Mouse (Mus musculus) MEL (cell line): ENCODE measurements around the gene Slitrk6.

Experiments used
- CTCF ChIP-seq, 3 experiments: IDR thresholded peaks in 2 of 3; conservative IDR thresholded peaks in 1 of 3; 2 replicates each; pipeline ENCODE4 v1.5.1; 2011 to 2012; ENCODE audit warnings: low read length in 3 of 3, low read depth in 2 of 3, mild to moderate bottlenecking in 2 of 3, improper control_type of control experiment in 1 of 3, inconsistent platforms in 1 of 3, mixed read lengths in 1 of 3, moderate library complexity in 1 of 3; ENCODE audit not compliant: control insufficient read depth in 1 of 3, insufficient read depth in 1 of 3, poor library complexity in 1 of 3, severe bottlenecking in 1 of 3
- MEF2A ChIP-seq: IDR thresholded peaks from 2 replicates; pipeline ENCODE4 v1.6.1; 2014; ENCODE audit warnings: low read depth, mild to moderate bottlenecking, inconsistent platforms, low read length, improper control_type of control experiment; ENCODE audit not compliant: poor library complexity, insufficient replicate concordance, severe bottlenecking; ENCODE audit errors: extremely low read depth
- TCF12 ChIP-seq: IDR thresholded peaks from 2 replicates; pipeline ENCODE4 v1.6.1; 2014; ENCODE audit warnings: low read depth, mild to moderate bottlenecking, inconsistent platforms, low read length, improper control_type of control experiment, moderate library complexity
- USF1 ChIP-seq: IDR thresholded peaks from 2 replicates; pipeline ENCODE4 v1.6.1; 2014; ENCODE audit warnings: low read depth, mild to moderate bottlenecking, inconsistent platforms, low read length, improper control_type of control experiment, moderate library complexity

DNA sequence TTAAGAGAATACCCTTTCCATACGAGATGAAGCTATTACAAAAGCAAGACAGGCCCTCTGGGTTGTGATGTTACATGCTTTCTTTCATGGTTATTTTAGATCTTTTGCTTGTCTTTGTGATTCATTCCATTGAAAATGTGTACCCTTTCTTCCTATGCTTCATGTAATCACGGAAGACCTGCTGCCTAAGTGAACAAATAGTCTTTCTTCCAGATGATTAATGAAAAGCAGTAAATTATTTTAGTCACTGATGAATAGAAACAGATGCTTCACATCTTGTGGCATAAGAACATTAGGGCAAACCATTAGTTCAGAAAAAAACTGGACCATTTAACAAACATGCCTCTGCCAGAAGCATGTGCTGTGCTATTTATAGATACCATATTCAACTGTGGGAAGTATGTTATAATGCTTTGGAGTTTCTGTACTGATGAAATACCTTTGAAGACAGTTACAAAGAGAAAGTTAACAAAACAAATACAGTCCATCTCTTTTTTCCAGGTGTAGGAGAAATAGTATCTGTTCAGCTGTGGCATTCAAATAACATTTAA is 30.8 kb downstream of the Slitrk6 start:
- TF ChIP-seq TCF12, result no peak
- no peak for TF ChIP-seq CTCF (IDR thresholded peaks at IDR 0.05 in 2 of 3, conservative IDR thresholded peaks at IDR 0.05 in 1 of 3; ENCODE audit: control insufficient read depth in 1 of 3, insufficient read depth in 1 of 3, low read depth in 2 of 3, low read length in 3 of 3, poor library complexity in 1 of 3, severe bottlenecking in 1 of 3)
- TF ChIP-seq MEF2A, result no peak
- no peak for TF ChIP-seq USF1
